Mouse (Mus musculus) cerebellum, postnatal 14 days (tissue): ENCODE measurements around the gene Il1f6.
"Not testable (repeated sequence)": the region's sequence is repeated elsewhere in the genome, so short reads cannot be mapped to it uniquely, and the experiment has no call there.

ENCODE experiments used
- DNase-seq, 2 experiments: peaks; one replicate each; pipeline ENCODE4 v3.0.0; 2021; ENCODE audit warnings: mixed read lengths in 2 of 2

The Il1f6 gene

GRCm38 (mm10) chr2:24215118-24215517 is at the start of gene Il1f6:
TSS of gene Il1f6 (plus strand) at chr2:24215418.
- DNase-seq: no peak

GRCm38 (mm10) chr2:24181683-24182331 is 33.4 kb upstream of the Il1f6 start:
- DNase-seq: peak; percentile 39 to 56

GRCm38 (mm10) chr2:24182423-24183147 is 32.6 kb upstream of the Il1f6 start:
- DNase-seq: peak; percentile 4 to 5

DNA sequence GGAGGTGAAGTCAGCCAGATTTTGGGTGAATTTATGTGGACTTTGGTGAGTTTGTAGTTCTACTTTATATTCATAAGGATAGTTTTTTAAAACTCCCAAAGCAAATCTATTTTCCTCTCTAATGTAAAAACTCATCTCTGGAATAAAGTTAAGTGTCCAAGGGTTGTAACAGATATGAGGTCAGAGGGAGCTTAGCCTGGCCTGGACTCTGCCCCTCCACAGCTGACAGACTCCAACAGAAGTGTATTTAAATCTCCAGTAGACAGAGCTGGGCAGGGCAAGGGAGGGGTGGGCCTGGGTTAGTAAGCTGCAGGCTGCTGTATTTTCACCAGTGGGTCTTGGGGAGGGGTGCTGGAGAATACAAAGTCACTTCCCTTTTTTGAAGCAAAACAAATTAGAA is 31.1 kb upstream of the Il1f6 start:
- DNase-seq: not testable (repeated sequence)

GRCm38 (mm10) chr2:24186176-24186575 is 29.0 kb upstream of the Il1f6 start, which contains the start of gene Il1f9:
TSS of gene Il1f9 (plus strand) at chr2:24186476.
- DNase-seq: no peak

DNA sequence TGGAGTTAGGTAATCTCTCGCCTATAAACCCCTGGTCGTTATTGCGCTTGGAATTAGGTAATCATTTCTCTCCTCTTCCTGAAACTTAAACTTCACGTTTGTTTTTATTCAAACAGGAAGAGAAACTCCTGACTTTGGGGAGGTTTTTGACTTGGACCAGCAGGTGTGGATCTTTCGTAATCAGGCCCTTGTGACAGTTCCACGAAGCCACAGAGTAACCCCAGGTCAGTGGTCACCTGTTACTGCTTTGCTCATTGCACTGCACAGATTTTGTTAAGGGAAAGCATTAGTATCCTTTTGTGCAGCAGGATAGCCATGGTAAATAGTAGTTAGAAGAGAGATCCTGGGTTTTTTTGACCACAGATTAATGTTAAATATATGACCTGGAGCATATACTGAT is 27.6 kb upstream of the Il1f6 start:
- DNase-seq: no peak

- DNase-seq: no peak
Observed at GRCm38 (mm10) chr2:24188189-24188588, 27.0 kb upstream of the Il1f6 start.

DNA sequence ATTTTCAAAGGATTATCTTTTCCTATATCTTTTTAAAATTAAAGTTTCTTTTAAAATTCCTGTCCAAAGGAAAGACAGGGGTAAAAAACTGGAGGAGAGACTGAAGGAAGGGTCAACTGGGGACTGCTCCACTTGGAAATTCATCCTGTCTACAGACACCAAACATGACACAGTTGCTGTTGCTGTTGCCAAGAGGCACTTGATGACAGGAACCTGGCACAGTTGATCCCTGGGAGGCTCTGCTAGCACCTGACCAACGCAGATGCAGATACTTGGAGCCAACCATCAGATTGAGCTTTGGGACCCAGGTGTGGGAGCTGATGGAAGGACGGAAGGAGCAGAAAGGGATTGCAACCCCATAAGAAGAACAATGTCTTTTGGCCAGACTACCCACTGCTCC is 12.0 kb downstream of the Il1f6 start:
- peak; percentile 1 to 3 for DNase-seq

- no peak for DNase-seq
Observed at GRCm38 (mm10) chr2:24267503-24267902, 52.3 kb downstream of the Il1f6 start.

GRCm38 (mm10) chr2:24273619-24274018 is 58.4 kb downstream of the Il1f6 start:
- no peak for DNase-seq

GRCm38 (mm10) chr2:24275146-24275545 is 59.9 kb downstream of the Il1f6 start:
- no peak for DNase-seq
